Mouse (Mus musculus) lung, adult 2 months (tissue): Measurements from ENCODE around the gene Nsd1.

Source experiments
- CTCF ChIP-seq: fragments of 200-500 bp; IDR thresholded peaks from 2 replicates; pipeline ENCODE4 v1.5.1; 2011; ENCODE audit warnings: mild to moderate bottlenecking, low read length, control low read depth; ENCODE audit not compliant: insufficient read depth
- POLR2A ChIP-seq: fragments of 200-500 bp; IDR thresholded peaks from 2 replicates; pipeline ENCODE4 v1.6.1; 2011; ENCODE audit warnings: low read depth, mild to moderate bottlenecking, control low read depth, low read length, borderline replicate concordance; ENCODE audit errors: extremely low read depth

GRCm38 (mm10) chr13:55339259-55339658, 129.7 kb downstream of the Nsd1 start:
- no peak for TF ChIP-seq POLR2A
- no peak for TF ChIP-seq CTCF
